Mouse (Mus musculus) kidney, adult 2 months (tissue): ENCODE data around the gene Dusp2.

Experiments
- CTCF ChIP-seq: fragments of 200-500 bp; conservative IDR thresholded peaks from 2 replicates; pipeline ENCODE4 v1.5.1; 2011; ENCODE audit warnings: low read depth, mild to moderate bottlenecking, control low read depth, low read length, moderate library complexity, mixed read lengths; ENCODE audit not compliant: insufficient read depth, insufficient read length
- POLR2A ChIP-seq: fragments of 200-500 bp; IDR thresholded peaks from one replicate; pipeline ENCODE4 v1.6.1; 2011; ENCODE audit warnings: low read depth, low read length, control low read depth

DNA sequence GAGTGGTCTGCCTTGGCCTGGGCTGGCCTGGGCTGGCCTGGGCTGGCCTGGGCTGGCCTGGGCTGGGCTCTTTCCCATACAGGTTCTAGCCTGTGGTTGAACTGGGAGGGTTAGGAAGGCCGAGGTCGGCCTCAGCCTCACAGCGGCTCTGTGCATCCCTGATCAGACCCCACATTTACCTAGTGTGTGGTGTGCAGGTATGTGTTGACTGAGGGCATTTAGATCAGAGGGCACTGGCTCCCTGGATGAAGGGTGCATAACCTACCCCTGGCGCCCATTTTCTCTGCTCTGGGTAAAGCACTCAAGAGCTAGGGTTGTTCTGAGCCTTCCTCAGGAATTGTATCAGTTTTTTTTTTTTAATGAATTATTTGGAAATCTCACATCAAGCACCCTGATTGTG, 2.5 kb downstream of the Dusp2 start, which contains the start of gene Astl:
- no peak for TF ChIP-seq CTCF
- no peak for TF ChIP-seq POLR2A
